In the genomic region with DNA sequence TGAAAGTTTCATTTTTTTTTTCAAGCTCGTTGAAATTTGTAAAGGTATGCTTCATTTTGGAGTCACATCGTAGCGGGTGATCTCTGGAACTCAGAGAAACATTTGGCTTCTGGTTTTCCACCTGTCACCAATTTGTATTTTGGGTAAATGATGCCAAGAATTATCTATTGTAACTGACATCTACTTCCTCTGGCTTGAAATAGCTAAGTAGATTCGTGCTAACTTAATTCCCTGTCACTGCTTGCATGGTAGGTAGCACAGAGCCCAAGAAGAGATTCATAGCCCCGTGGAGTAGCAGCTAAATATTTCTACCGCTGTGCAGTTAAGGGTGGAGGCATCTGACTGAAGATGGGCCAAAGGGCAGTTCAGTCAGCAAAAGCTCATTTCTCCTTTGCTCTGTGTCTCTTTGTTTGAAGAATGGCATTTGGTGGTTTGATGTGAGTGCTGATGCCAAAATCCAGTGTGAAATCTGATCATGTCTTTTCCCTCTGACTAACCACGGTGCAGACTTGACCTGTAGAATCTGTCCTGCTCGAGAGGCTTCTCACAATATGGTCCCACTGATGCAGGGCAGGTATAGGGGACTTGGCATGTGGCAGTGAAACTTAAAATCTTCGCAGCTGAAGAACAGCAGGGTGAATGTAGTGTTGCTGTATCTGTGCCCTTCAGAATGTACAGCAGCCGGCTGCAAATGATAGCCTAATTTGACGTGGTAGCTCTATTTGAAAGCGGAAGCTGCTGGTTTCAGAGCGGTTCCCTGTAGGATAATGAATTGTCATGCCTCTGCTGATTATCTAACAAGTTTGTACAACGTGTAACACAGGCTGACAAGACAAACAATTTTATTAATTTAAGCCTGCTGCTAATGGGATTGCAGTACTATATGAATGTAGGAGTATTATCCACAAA, we compare ENCODE assay signal across 10 mouse cellular contexts.
DNase-seq lines count a peak whose midpoint lies in the region; ATAC-seq lines count a peak whose summit lies in the region.
"Had no signal": no experiment of that assay in that cellular context is flagged by ENCODE, and none has a peak within 500 bp of the region (broad histone marks: within the 10 kb centered on the region; RNA-seq: fewer than 3 reads in every experiment).

No protein-coding gene starts in this region.

- no peaks in the 10 kb centered on the region for H3K9me3 ChIP-seq in kidney, embryonic 16.5 days (ENCODE audit: low read length)
- H3K9me3 ChIP-seq: limb, embryonic 13.5 days had no signal

- no peaks in the 10 kb centered on the region for H3K27me3 ChIP-seq in kidney, embryonic 16.5 days (ENCODE audit: insufficient read depth, low read length)
- H3K27me3 ChIP-seq: limb, embryonic 13.5 days had no signal

- WGBS in kidney, embryonic 16.5 days, result 55% methylated on average over 14 of the region's 14 CpGs

- H3K9ac ChIP-seq in kidney, embryonic 16.5 days (replicated peaks; ENCODE audit: low read length), result no peak overlapping the region
- H3K9ac ChIP-seq: limb, embryonic 13.5 days had no signal

- H3K4me3 ChIP-seq in kidney, embryonic 16.5 days (ENCODE audit: low read length), result no peak overlapping the region
- H3K4me3 ChIP-seq: limb, embryonic 13.5 days had no signal

- no peaks in the 10 kb centered on the region for H3K36me3 ChIP-seq in kidney, embryonic 16.5 days (ENCODE audit: insufficient read depth, low read length)
- H3K36me3 ChIP-seq: limb, embryonic 13.5 days had no signal

- H3K27ac ChIP-seq in kidney, embryonic 16.5 days (ENCODE audit: low read length), result no peak overlapping the region
- H3K27ac ChIP-seq: limb, embryonic 13.5 days had no signal

- H3K4me1 ChIP-seq in kidney, embryonic 16.5 days (ENCODE audit: insufficient read depth, low read length), result peaks cover 25% of the 10 kb centered on the region

- DNase-seq in cerebellum, postnatal 4 days (ENCODE audit: low spot score in 2 of 2), result no peak
- peak; percentile 30 for DNase-seq in kidney, adult 9 months
- peak; percentile 48 for DNase-seq in MN1 (ENCODE audit: low spot score)
- DNase-seq in cerebellum, postnatal 25 days, result peak; percentile 37 to 59
- no peak for DNase-seq in ovary, postnatal 10 days (ENCODE audit: low spot score)
- DNase-seq in left cerebral cortex, adult 8-10 months (ENCODE audit: low spot score in 2 of 2), result no peak
- DNase-seq: midbrain, embryonic 14.5 days had no signal

- ATAC-seq in cerebellum, adult (ENCODE audit: insufficient number of reproducible peaks, low FRiP score, low TSS enrichment), result peak; percentile 88
- ATAC-seq in kidney, embryonic 16.5 days (ENCODE audit: low FRiP score, low TSS enrichment), result no peak

- no peak overlapping the region for H3K4me2 ChIP-seq in kidney, embryonic 16.5 days (replicated peaks; ENCODE audit: low read depth, low read length)
- H3K4me2 ChIP-seq: limb, embryonic 13.5 days had no signal

Comparison
In these comparisons a context has a peak if more than half of its experiments do, and no peak if none do; other contexts are left out.
1. DNase-seq: peak in kidney, adult 9 months (single experiment), MN1 (single experiment) and cerebellum, postnatal 25 days (2 of 2); none in cerebellum, postnatal 4 days (0 of 2), ovary, postnatal 10 days (single experiment) and left cerebral cortex, adult 8-10 months (0 of 2).